In the genomic region with DNA sequence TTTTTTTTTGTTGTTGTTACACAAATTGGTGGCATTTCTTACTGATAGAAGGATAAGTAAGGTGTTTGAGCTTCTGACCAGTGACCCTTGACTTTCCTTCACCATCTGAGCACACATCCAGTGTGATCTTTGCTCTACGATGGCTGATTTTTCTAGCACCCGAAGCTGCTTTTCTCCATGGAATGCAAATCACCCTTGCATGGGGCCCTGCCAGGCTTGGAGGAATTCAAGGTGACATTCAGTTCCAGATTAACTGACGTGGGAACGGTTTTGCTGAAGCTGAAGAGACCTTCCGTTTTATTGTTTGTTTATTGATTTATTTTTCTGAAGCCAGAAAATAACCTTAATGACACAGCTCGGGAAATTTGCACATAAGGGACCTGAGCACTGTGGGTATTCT, we compare ENCODE assay signal across 15 mouse cellular contexts.
"Had no signal": no experiment of that assay in that cellular context is flagged by ENCODE, and none has a peak within 500 bp of the region (broad histone marks: within the 10 kb centered on the region; RNA-seq: fewer than 3 reads in every experiment).

No protein-coding gene starts in this region.

- H3K9me3 ChIP-seq: intestine, embryonic 15.5 days; limb, embryonic 15.5 days; liver, embryonic 12.5 days; midbrain, embryonic 15.5 days; neural tube, embryonic 12.5 days had no signal

- H3K36me3 ChIP-seq: intestine, embryonic 15.5 days; limb, embryonic 15.5 days; liver, embryonic 12.5 days; midbrain, embryonic 15.5 days; neural tube, embryonic 12.5 days had no signal

- H3K9ac ChIP-seq: intestine, embryonic 15.5 days; limb, embryonic 15.5 days; liver, embryonic 12.5 days; lung, embryonic 14.5 days; midbrain, embryonic 15.5 days; neural tube, embryonic 12.5 days had no signal

- H3K27ac ChIP-seq: intestine, embryonic 15.5 days; left cerebral cortex, adult 2 months; limb, embryonic 15.5 days; liver, embryonic 12.5 days; midbrain, embryonic 15.5 days; neural tube, embryonic 12.5 days had no signal

- H3K4me1 ChIP-seq: intestine, embryonic 15.5 days; limb, embryonic 15.5 days; liver, embryonic 12.5 days; megakaryocyte, embryonic 14.5 days; midbrain, embryonic 15.5 days; neural tube, embryonic 12.5 days had no signal

- ATAC-seq: intestine, embryonic 15.5 days; liver, embryonic 12.5 days; midbrain, embryonic 15.5 days had no signal

- H3K27me3 ChIP-seq: intestine, embryonic 15.5 days; limb, embryonic 15.5 days; liver, embryonic 12.5 days; midbrain, embryonic 15.5 days; neural tube, embryonic 12.5 days had no signal

- H3K4me3 ChIP-seq: intestine, embryonic 15.5 days; left cerebral cortex, adult 2 months; limb, embryonic 15.5 days; liver, embryonic 12.5 days; megakaryocyte, embryonic 14.5 days; midbrain, embryonic 15.5 days; neural tube, embryonic 12.5 days had no signal

- H3K4me2 ChIP-seq: intestine, embryonic 15.5 days; limb, embryonic 15.5 days; liver, embryonic 12.5 days; lung, embryonic 14.5 days; midbrain, embryonic 11.5 days; midbrain, embryonic 15.5 days; neural tube, embryonic 12.5 days had no signal

- DNase-seq: lung, embryonic 14.5 days; lung, postnatal 10 days; lung, postnatal 4 days; right cerebral cortex, postnatal 4 days; spleen, adult 18-20 months; thymus, adult 18-20 months; thymus, postnatal 14 days had no signal
